Mouse (Mus musculus) heart, adult 2 months (tissue): ENCODE data around the gene Alyref. TPM values are rescaled to one million over a fixed set of nuclear protein-coding genes. Genes with fewer than 3 reads are reported as not detected.

ENCODE experiments used
- DNase-seq, 2 experiments: peaks; one replicate each; pipeline ENCODE4 v3.0.0; 2021
- H3K27ac ChIP-seq: fragments of 200-600 bp; 2 replicates; pipeline ENCODE4 v1.8.1; 2022
- H3K27me3 ChIP-seq: fragments of 200-500 bp; 2 replicates; pipeline ENCODE4 v1.6.1; 2012; ENCODE audit warnings: mild to moderate bottlenecking, low read length, inconsistent platforms, mixed read lengths; ENCODE audit not compliant: control insufficient read depth, insufficient read depth
- H3K36me3 ChIP-seq: fragments of 200-500 bp; 2 replicates; pipeline ENCODE4 v1.6.1; 2012; ENCODE audit warnings: low read length, inconsistent platforms; ENCODE audit not compliant: control insufficient read depth, insufficient read depth
- H3K4me1 ChIP-seq: fragments of 200-500 bp; 2 replicates; pipeline ENCODE4 v1.6.1; 2011; ENCODE audit warnings: low read length; ENCODE audit not compliant: control insufficient read depth, insufficient read depth
- H3K4me3 ChIP-seq: fragments of 200-600 bp; 2 replicates; pipeline ENCODE4 v1.8.1; 2022
- H3K79me2 ChIP-seq: fragments of 200-500 bp; replicated peaks from 2 replicates; pipeline ENCODE4 v1.6.1; 2012; ENCODE audit warnings: mild to moderate bottlenecking, inconsistent platforms, low read length, moderate library complexity, mixed read lengths; ENCODE audit not compliant: control insufficient read depth, insufficient read depth
- H3K9ac ChIP-seq: fragments of 200-500 bp; 2 replicates; pipeline ENCODE4 v1.6.1; 2012; ENCODE audit warnings: low read depth, mild to moderate bottlenecking, control low read depth, inconsistent platforms, low read length, mixed read lengths
- CTCF ChIP-seq: fragments of 200-600 bp; IDR thresholded peaks from 2 replicates; pipeline ENCODE4 v1.8.1; 2022; ENCODE audit warnings: antibody characterized with exemption, mild to moderate bottlenecking, moderate library complexity
- EP300 ChIP-seq: fragments of 200-500 bp; IDR thresholded peaks from 2 replicates; pipeline ENCODE4 v1.6.1; 2011; ENCODE audit warnings: low read depth, low read length, control low read depth; ENCODE audit not compliant: insufficient read depth
- POLR2A ChIP-seq: fragments of 200-500 bp; IDR thresholded peaks from 2 replicates; pipeline ENCODE4 v1.6.1; 2011; ENCODE audit warnings: mild to moderate bottlenecking, low read depth, low read length, control low read depth; ENCODE audit not compliant: insufficient read depth
- WGBS: fragments of 180-500 bp; shearing (Covaris S2); methylation state at CpG from one replicate; pipeline ENCODE4 v1.1.7; 2018; 5-methylcytosine and 5-hydroxymethylcytosine counted together
- intact Hi-C: fragments of 180-260 bp; cut with DNase I; formaldehyde crosslinking; loops from one replicate; pipeline ENCODE4 v1.15.1; 2025
- long read RNA-seq: library from polyadenylated mRNA; stranded (forward); transcript quantifications from one replicate; pipeline ENCODE4 v2.0.0, GENCODE M21; 2021
- polyA plus RNA-seq: library from polyadenylated mRNA; depleted of rRNA; stranded (reverse); fragments of >200 nt; gene quantifications from 2 replicates; pipeline ENCODE4 v1.2.3, GENCODE M21; 2012; rRNA removed
- total RNA-seq, 2 experiments: library from RNA; stranded (reverse); gene quantifications; 2 replicates each; pipeline ENCODE4 v1.2.3; 2021

Gene Alyref
- total RNA-seq = 10 to 100 TPM; 48.7 to 52.0 TPM
- 13.6 and 15.6 TPM in 2 replicates for polyA plus RNA-seq
- long read RNA-seq, transcript Alyref-201 (6 exons, 3,527 nt) = major isoform, 52 of 52 reads
- long read RNA-seq, partial matches to known transcripts = 0 of 52 reads
- long read RNA-seq, other reads (novel, unspliced or antisense) = 0 of 52 reads

DNA sequence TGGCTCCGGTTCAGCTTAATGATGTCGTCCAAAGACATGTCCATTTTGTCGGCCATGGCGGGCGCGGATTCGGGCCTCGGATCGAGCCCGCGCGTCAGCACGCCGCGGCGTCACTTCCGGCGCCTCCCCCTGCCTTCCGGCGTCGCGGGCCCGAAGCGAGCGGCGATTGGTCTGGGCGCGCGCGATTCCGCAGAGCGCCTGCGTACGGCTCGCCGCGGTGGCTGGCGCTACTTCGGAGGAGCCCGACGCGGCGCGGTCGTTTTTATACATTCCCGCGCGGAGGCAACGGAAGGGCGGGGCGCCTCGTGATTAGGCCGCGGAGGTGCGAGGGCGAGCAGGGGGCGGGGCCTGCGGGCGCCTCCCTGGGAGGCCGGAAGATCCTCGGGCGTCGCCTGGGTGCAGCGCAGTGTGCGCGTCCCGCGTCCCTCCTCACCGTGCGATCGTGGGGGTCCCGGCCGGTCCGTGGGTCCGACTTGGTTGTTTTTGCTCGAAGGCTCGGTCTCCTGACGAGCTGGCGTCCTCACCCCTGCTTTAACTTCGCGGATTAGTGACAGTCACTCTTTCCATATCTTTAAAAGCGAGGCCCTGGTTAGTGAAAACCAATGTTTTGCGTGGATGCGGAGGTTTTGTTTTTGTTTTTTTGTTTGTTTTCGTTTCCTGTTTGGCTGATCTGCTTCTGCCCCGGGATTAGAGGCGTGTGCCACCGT lies at the start of gene Alyref, which contains the start of gene Anapc11:
TSS of gene Alyref (minus strand) at position 83 of the 707 bp plus-strand sequence.
TSS of gene Anapc11 (plus strand) at position 139 of the 707 bp plus-strand sequence.
- WGBS = under 1% methylated on average over 88 of the region's 88 CpGs
- TF ChIP-seq POLR2A (peak; percentile 53), CTCF (peak; percentile 26), EP300 (no peak)
- H3K4me1 ChIP-seq = peaks cover 7% of the 10 kb centered on the region
- H3K4me3 ChIP-seq = peak within 1 kb of the TSS; percentile 85
- peak; percentile 96 to 97 for DNase-seq
- peak within 1 kb of the TSS; percentile 84 for H3K9ac ChIP-seq
- no peaks in the 10 kb centered on the region; the same call in 1 of the 2 replicates for H3K36me3 ChIP-seq
- peaks cover 3% of the 10 kb centered on the region for H3K79me2 ChIP-seq
- intact Hi-C loops = no loop called here
- no peaks in the 10 kb centered on the region for H3K27me3 ChIP-seq
- H3K27ac ChIP-seq = peak within 1 kb of the TSS; percentile 77

DNA sequence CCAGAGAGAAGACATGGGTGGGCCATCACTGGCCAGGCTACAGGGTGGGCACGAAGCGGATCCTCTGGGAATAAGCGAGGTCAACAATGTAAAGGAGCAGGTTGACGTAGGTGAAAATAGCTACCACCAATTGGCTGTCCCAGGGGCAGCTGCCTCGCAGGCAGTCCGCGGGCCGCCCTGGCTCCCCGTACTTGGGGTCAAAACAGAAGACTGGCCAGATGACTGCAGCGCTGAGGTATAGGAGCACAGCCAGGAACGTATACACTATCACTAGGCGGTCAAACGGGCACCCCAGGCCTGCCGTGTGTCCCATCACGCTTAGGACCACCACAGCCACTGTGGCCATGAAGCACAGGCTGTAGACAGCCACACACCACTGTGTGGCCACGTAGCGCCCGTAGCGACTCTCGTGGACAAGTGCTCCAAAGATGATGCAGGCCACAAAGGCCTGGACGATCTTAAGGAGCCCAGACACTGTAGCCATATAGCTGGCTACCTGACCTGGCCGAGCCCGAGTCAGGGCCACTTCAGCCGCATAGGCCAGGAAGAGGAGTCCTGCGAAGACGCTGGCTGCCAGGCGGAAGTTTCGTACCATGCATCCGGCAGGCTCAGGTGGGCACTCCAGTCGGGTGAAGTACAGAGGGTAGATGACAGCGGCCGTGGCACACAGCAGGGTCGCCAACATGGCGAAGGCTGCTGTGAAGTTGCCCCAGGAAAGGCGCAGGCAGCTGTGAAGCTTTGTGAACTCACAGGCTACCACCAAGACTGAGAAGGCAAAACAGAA lies 49.1 kb upstream of the Alyref start:
- WGBS = 58% methylated on average over 35 of the region's 35 CpGs
- peak overlapping the region; percentile 62 for H3K4me3 ChIP-seq

DNA sequence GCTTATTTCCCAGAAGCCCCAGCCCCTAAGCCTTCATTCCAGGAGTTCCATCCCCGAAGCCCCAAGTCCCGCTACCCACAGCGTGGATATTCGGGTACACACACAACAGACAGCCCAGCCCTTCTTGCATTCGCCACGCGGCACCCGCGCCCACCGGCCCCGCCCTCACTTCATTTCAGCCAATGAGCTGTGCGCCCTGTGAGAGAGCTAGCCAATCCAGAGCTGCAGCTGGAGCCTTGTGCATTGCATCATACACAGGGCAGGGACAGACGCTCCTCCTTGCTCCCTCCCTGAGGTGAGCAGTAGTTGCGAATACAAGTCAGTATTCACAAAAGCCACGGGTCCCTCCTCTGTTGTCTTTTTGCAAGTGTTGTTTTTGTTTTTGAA lies 45.4 kb upstream of the Alyref start, which contains the start of gene Pycr1:
TSS of gene Pycr1 (minus strand) at position 169 of the 387 bp plus-strand sequence.
- no peaks in the 10 kb centered on the region for H3K36me3 ChIP-seq
- WGBS = under 1% methylated on average over 15 of the region's 15 CpGs
- no peak within 1 kb of the TSS for H3K27ac ChIP-seq

More for the DNA sequence above, 49.1 kb upstream of the Alyref start:
- H3K36me3 ChIP-seq = no peaks in the 10 kb centered on the region; the same call in 1 of the 2 replicates
- H3K4me1 ChIP-seq = peaks cover 2% of the 10 kb centered on the region; the same call in 1 of the 2 replicates
- no peaks in the 10 kb centered on the region for H3K27me3 ChIP-seq
- no peak for DNase-seq
- H3K27ac ChIP-seq = peak overlapping the region; percentile 88
- peak overlapping the region; percentile 82 for H3K9ac ChIP-seq
- no peak for TF ChIP-seq CTCF
- no peak; the same call in 1 of the 2 replicates for TF ChIP-seq POLR2A
- TF ChIP-seq EP300 = no peak
- no peaks in the 10 kb centered on the region for H3K79me2 ChIP-seq
- intact Hi-C loops = no loop called here

DNA sequence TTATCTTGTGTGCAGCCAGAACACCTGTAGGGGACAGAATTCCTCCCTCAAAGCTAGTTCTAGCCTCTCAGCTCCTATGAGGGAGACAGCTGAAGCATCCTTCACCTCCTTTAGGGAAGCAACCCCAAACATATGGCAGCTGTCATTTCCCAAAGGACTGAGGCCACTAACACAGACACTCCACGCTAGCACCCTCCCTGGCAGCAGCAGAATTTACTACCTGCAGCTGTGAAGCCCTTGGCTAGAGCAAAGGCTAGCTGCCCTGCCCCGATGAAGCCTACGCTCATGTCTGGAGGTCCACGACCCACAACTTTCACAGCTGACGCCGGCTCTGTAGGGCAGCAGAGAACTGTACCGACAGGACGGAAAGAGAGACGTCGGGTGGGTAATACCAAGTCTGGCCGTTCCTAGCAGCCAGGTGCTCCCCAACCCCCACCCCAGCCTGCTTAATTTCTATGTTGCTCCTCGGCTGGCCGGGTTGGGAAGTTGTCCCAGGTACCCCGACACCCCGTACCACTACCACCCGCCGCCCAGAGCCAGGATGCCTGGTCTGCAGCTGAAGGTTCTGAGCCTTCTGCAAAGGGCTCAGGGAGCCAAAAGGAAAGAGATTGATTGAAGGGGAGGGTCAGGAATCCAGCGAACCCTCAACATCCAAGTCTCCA lies 44.9 kb upstream of the Alyref start:
- peak overlapping the region; percentile 59 for H3K4me3 ChIP-seq
- WGBS = 1% methylated on average over 18 of the region's 18 CpGs
- no peak for DNase-seq
- no peaks in the 10 kb centered on the region for H3K79me2 ChIP-seq
- no peaks in the 10 kb centered on the region for H3K36me3 ChIP-seq
- H3K27me3 ChIP-seq = no peaks in the 10 kb centered on the region
- intact Hi-C loops = no loop called here
- peak overlapping the region; percentile 7 for H3K9ac ChIP-seq
- no peak overlapping the region for H3K27ac ChIP-seq
- H3K4me1 ChIP-seq = peaks cover 2% of the 10 kb centered on the region; the same call in 1 of the 2 replicates
- TF ChIP-seq CTCF (no peak), EP300 (no peak), POLR2A (no peak)

More for the DNA sequence above, 45.4 kb upstream of the Alyref start, which contains the start of gene Pycr1:
- DNase-seq = peak; percentile 93 to 95
- peak within 1 kb of the TSS; percentile 59 for H3K4me3 ChIP-seq
- H3K79me2 ChIP-seq = no peaks in the 10 kb centered on the region
- H3K9ac ChIP-seq = peak within 1 kb of the TSS; percentile 7
- intact Hi-C loops = no loop called here
- peaks cover 2% of the 10 kb centered on the region; the same call in 1 of the 2 replicates for H3K4me1 ChIP-seq
- TF ChIP-seq CTCF = no peak
- TF ChIP-seq POLR2A = peak; percentile 56
- TF ChIP-seq EP300 = no peak
- no peaks in the 10 kb centered on the region for H3K27me3 ChIP-seq

DNA sequence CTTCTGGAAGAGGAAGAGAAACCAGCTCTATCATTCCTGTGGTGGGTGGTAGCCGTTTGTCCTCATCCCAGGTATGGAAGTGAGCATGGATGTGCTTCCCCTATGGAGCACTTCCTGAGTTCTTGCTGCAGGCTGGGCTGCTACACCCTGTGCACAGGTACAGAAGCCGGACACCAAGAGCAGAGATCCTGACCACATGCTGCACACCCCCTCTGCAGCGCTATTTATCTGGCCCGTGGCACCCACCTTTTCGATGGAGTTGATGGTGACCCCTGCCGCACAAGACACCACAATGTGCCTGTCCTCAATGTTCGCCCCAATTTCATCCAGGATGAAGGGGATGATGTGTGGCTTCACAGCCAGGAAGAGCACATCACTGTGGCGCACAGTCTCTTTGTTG lies 43.7 kb upstream of the Alyref start:
- Histone ChIP-seq H3K4me1 (peaks cover 2% of the 10 kb centered on the region; the same call in 1 of the 2 replicates), H3K79me2 (no peaks in the 10 kb centered on the region), H3K27ac (no peak overlapping the region), H3K27me3 (no peaks in the 10 kb centered on the region), H3K36me3 (no peaks in the 10 kb centered on the region), H3K4me3 (no peak overlapping the region), H3K9ac (no peak overlapping the region)
- no peak for DNase-seq
- no peak for TF ChIP-seq CTCF
- no peak for TF ChIP-seq EP300
- no peak for TF ChIP-seq POLR2A
- 89% methylated on average over 8 of the region's 8 CpGs for WGBS
- intact Hi-C loops = no loop called here
